Mouse (Mus musculus) heart, embryonic 16.5 days (tissue): ENCODE data around the gene Adamtsl3. TPM values are rescaled to one million over a fixed set of nuclear protein-coding genes. Genes with fewer than 3 reads are reported as not detected.
A peak's percentile ranks its signal among the peaks of the same experiment; 100 is the strongest.

Experiments used
- ATAC-seq: fragments of 200-750 bp; cut with Nextera tagmentation; replicated peaks from 2 replicates; pipeline ENCODE4 v1.8.0; 2017; ENCODE audit warnings: moderate number of reproducible peaks; ENCODE audit not compliant: insufficient read depth, low FRiP score; ENCODE audit errors: extremely low read depth
- H3K27ac ChIP-seq: fragments of 300-500 bp; sonication (generic); 2 replicates; pipeline ENCODE4 v1.5.1; 2014; ENCODE audit warnings: mild to moderate bottlenecking, low read length, control low read depth, moderate library complexity
- H3K27me3 ChIP-seq: fragments of 300-500 bp; sonication (generic); 2 replicates; pipeline ENCODE4 v1.6.1; 2014; ENCODE audit warnings: low read length, mixed read lengths; ENCODE audit not compliant: control insufficient read depth, insufficient read depth
- H3K36me3 ChIP-seq: fragments of 300-500 bp; sonication (generic); 2 replicates; pipeline ENCODE4 v1.6.1; 2014; ENCODE audit not compliant: control insufficient read depth, insufficient read depth
- H3K4me1 ChIP-seq: fragments of 300-500 bp; sonication (generic); 2 replicates; pipeline ENCODE4 v1.6.1; 2014; ENCODE audit warnings: low read length, mixed read lengths; ENCODE audit not compliant: control insufficient read depth, insufficient read depth
- H3K4me2 ChIP-seq: fragments of 300-500 bp; sonication (generic); 2 replicates; pipeline ENCODE4 v1.6.1; 2014; ENCODE audit warnings: low read depth, mild to moderate bottlenecking, control low read depth, low read length
- H3K4me3 ChIP-seq: fragments of 300-500 bp; sonication (generic); 2 replicates; pipeline ENCODE4 v1.5.1; 2014; ENCODE audit warnings: mild to moderate bottlenecking, control low read depth, low read length
- H3K9ac ChIP-seq: fragments of 300-500 bp; sonication (generic); 2 replicates; pipeline ENCODE4 v1.6.1; 2014; ENCODE audit warnings: low read length, control low read depth
- H3K9me3 ChIP-seq: fragments of 300-500 bp; sonication (generic); replicated peaks from 2 replicates; pipeline ENCODE4 v1.6.1; 2016; ENCODE audit warnings: low read length; ENCODE audit not compliant: control insufficient read depth
- WGBS: fragments of 180-500 bp; shearing (Covaris S2); extraction: QIAGEN DNeasy Blood & Tissue Kit; methylation state at CpG from one replicate; pipeline ENCODE4 v1.1.7; 2014; 5-methylcytosine and 5-hydroxymethylcytosine counted together
- polyA plus RNA-seq: library from polyadenylated mRNA; unstranded; fragments of >200 nt; fragmentation: Nextera tagmentation; extraction: Ambion mirVana; gene quantifications from 2 replicates; pipeline ENCODE4 v1.2.1, GENCODE M21; 2015

Adamtsl3 gene
- polyA plus RNA-seq, 1 experiment from 2014 or later: 1.6 TPM

- Histone ChIP-seq H3K9ac (no peak overlapping the region), H3K4me3 (no peak overlapping the region), H3K27ac (peak overlapping the region; percentile 27; the same call in 1 of the 2 replicates), H3K27me3 (no peaks in the 10 kb centered on the region), H3K9me3 (no peaks in the 10 kb centered on the region), H3K4me1 (peaks cover 10% of the 10 kb centered on the region), H3K4me2 (no peak overlapping the region), H3K36me3 (no peaks in the 10 kb centered on the region)
- 52% methylated on average over 12 of the region's 12 CpGs for WGBS
- no peak for ATAC-seq
Measured at GRCm38 (mm10) chr7:82533747-82534504, 198.4 kb downstream of the Adamtsl3 start.

GRCm38 (mm10) chr7:82544390-82544919 lies 209.0 kb downstream of the Adamtsl3 start:
- no peak overlapping the region for H3K4me2 ChIP-seq
- H3K4me3 ChIP-seq: no peak overlapping the region
- H3K9me3 ChIP-seq: no peaks in the 10 kb centered on the region
- H3K27ac ChIP-seq: no peak overlapping the region
- H3K36me3 ChIP-seq: no peaks in the 10 kb centered on the region
- 78% methylated on average over 6 of the region's 6 CpGs for WGBS
- no peaks in the 10 kb centered on the region for H3K4me1 ChIP-seq
- ATAC-seq: no peak
- H3K27me3 ChIP-seq: no peaks in the 10 kb centered on the region
- H3K9ac ChIP-seq: no peak overlapping the region

DNA sequence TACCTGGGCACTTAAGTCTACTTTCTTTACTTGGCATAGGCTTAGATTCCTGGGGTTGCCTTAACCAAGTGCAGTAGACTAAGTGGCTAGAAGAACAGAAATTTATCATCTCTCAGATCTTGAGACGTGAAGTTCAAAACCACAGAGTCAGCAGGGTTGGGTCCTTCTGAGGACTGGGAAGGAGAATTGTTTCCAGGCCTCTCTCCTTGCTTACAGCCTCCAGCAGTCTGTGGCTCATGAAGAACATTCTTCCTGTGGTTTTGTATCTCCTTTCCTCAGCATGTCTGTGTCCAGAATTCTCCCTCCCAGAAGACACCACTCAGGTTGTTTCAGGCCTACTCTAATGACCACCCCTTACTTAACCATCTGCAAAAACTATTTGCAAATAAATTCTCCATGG lies 216.5 kb downstream of the Adamtsl3 start:
- Histone ChIP-seq H3K4me3 (no peak overlapping the region), H3K9me3 (no peaks in the 10 kb centered on the region), H3K4me1 (peaks cover 2% of the 10 kb centered on the region; the same call in 1 of the 2 replicates), H3K27ac (no peak overlapping the region), H3K36me3 (no peaks in the 10 kb centered on the region), H3K9ac (no peak overlapping the region), H3K4me2 (no peak overlapping the region), H3K27me3 (no peaks in the 10 kb centered on the region)
- WGBS: 57% methylated on average over 1 of the region's 1 CpGs
- no peak for ATAC-seq

DNA sequence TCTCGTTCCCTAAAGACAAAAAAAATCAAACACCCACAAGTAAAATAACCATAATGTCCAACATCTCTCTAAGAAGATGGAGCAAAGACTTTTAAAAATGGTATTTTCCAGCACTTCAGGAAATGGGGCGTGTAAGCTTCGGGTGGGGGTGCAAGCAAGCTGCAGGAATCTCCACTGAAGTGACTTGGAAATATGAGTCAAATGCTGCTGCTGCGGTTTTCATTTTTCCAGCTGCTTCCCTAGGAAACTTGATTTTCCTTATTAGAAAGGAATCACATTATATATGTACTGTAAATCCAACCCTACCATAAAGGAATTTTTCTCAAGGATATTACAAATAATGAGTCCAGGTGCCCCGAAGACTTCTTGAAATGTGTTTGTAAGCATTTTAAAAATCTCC lies 220.3 kb downstream of the Adamtsl3 start:
- no peak for ATAC-seq

GRCm38 (mm10) chr7:82556417-82556816 lies 220.9 kb downstream of the Adamtsl3 start:
- Histone ChIP-seq H3K27ac (no peak overlapping the region), H3K9me3 (no peaks in the 10 kb centered on the region; the same call in 1 of the 2 replicates), H3K4me2 (peak overlapping the region; percentile 32; the same call in 1 of the 2 replicates), H3K27me3 (no peaks in the 10 kb centered on the region), H3K4me3 (no peak overlapping the region), H3K9ac (no peak overlapping the region), H3K4me1 (peaks cover 2% of the 10 kb centered on the region; the same call in 1 of the 2 replicates), H3K36me3 (no peaks in the 10 kb centered on the region; the same call in 1 of the 2 replicates)
- no peak for ATAC-seq
- 84% methylated on average over 10 of the region's 10 CpGs for WGBS

More for the DNA sequence above, 220.3 kb downstream of the Adamtsl3 start:
- WGBS: 71% methylated on average over 5 of the region's 5 CpGs
- Histone ChIP-seq H3K9me3 (no peaks in the 10 kb centered on the region; the same call in 1 of the 2 replicates), H3K4me2 (no peak overlapping the region), H3K4me1 (peaks cover 2% of the 10 kb centered on the region; the same call in 1 of the 2 replicates), H3K36me3 (no peaks in the 10 kb centered on the region; the same call in 1 of the 2 replicates), H3K27me3 (no peaks in the 10 kb centered on the region), H3K9ac (no peak overlapping the region), H3K27ac (no peak overlapping the region), H3K4me3 (no peak overlapping the region)

DNA sequence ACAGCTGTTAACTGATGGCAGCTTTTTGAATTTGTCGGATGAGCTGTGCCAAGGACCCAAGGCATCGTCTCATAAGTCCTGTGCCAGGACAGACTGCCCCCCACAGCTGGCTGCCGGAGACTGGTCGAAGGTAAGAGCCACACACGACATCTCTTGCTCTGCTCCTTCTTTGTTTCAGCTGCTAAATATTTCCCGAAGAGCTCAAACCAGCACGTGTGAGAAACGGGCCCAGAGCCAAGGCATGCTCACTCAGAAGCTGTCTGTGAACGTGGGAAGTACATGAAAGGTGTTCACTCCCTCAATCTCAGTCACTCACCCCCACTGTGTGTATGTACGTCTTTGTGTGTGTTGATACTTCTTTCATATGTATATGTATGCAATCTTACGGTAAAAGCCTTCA lies 221.6 kb downstream of the Adamtsl3 start:
- H3K9me3 ChIP-seq: no peaks in the 10 kb centered on the region; the same call in 1 of the 2 replicates
- peaks cover 2% of the 10 kb centered on the region; the same call in 1 of the 2 replicates for H3K4me1 ChIP-seq
- H3K36me3 ChIP-seq: no peaks in the 10 kb centered on the region; the same call in 1 of the 2 replicates
- WGBS: 51% methylated on average over 11 of the region's 11 CpGs
- H3K27me3 ChIP-seq: no peaks in the 10 kb centered on the region
- ATAC-seq: no peak
- H3K4me3 ChIP-seq: no peak overlapping the region
- H3K27ac ChIP-seq: no peak overlapping the region
- peak overlapping the region; percentile 32 for H3K4me2 ChIP-seq
- H3K9ac ChIP-seq: no peak overlapping the region

- Histone ChIP-seq H3K4me3 (no peak overlapping the region), H3K36me3 (no peaks in the 10 kb centered on the region), H3K27me3 (no peaks in the 10 kb centered on the region), H3K9ac (no peak overlapping the region), H3K9me3 (no peaks in the 10 kb centered on the region), H3K27ac (no peak overlapping the region), H3K4me1 (no peaks in the 10 kb centered on the region), H3K4me2 (no peak overlapping the region)
- WGBS: 46% methylated on average over 8 of the region's 8 CpGs
- ATAC-seq: no peak
Measured at GRCm38 (mm10) chr7:82566688-82567087, 231.2 kb downstream of the Adamtsl3 start.

DNA sequence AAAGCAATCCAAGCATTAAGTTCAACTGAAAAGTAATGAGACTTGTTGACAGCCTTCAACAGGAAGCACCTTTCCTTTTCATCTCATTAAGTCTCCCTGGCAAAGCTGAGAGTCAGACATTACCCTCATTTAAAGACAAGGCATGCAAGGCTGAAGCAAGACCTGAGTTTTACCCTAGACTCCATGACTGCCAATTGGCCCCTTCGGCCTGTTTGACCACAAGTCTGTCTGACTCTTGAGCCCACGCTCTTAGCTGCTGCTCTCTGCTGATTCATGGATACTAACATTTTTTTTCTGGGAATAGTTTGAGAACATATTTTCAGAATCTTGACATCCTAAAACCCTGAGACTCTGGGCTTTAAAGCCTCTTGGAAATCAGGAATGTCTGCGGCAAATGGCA lies 232.3 kb downstream of the Adamtsl3 start:
- Histone ChIP-seq H3K9me3 (no peaks in the 10 kb centered on the region), H3K27ac (no peak overlapping the region), H3K9ac (no peak overlapping the region), H3K36me3 (no peaks in the 10 kb centered on the region), H3K27me3 (no peaks in the 10 kb centered on the region), H3K4me3 (no peak overlapping the region), H3K4me2 (no peak overlapping the region), H3K4me1 (no peaks in the 10 kb centered on the region)
- no peak for ATAC-seq
- 84% methylated on average over 3 of the region's 3 CpGs for WGBS

DNA sequence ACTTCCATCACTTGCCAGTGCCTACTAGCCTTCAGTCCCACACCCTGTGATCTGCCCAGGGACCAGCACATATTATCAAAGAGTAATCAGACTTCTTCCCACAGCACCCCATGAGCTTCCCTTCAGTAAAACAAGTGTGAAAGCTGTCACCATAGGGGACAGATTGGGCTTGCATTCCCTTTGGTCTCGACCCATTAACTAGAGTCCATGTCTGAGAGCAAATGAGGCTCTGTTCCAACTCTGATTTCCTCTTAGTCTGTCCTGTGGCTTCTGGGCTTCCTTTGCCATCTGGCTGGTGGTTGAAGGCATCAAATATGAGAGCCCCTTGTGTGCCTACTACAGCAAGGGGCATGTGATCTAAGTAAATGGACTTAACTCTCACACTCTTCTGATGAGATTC lies 237.5 kb downstream of the Adamtsl3 start:
- H3K36me3 ChIP-seq: peaks cover 4% of the 10 kb centered on the region; the same call in 1 of the 2 replicates
- H3K27me3 ChIP-seq: no peaks in the 10 kb centered on the region
- H3K4me3 ChIP-seq: no peak overlapping the region
- H3K9me3 ChIP-seq: no peaks in the 10 kb centered on the region
- no peak overlapping the region for H3K27ac ChIP-seq
- H3K4me2 ChIP-seq: no peak overlapping the region
- H3K4me1 ChIP-seq: no peaks in the 10 kb centered on the region
- no peak overlapping the region for H3K9ac ChIP-seq
- 29% methylated on average over 1 of the region's 1 CpGs for WGBS
- no peak for ATAC-seq
